Mouse (Mus musculus) E14TG2a.4 (cell line): ENCODE data around the gene Kif21b.

Experiments
- CTCF ChIP-seq: conservative IDR thresholded peaks from 2 replicates; pipeline ENCODE4 v1.5.1; 2014; ENCODE audit warnings: low read length
- NANOG ChIP-seq: IDR thresholded peaks from 2 replicates; pipeline ENCODE4 v1.6.1; 2014; ENCODE audit warnings: borderline replicate concordance, low read length, mixed read lengths
- POU5F1 ChIP-seq: IDR thresholded peaks from 2 replicates; pipeline ENCODE4 v1.6.1; 2014; ENCODE audit warnings: low read length, borderline replicate concordance

DNA sequence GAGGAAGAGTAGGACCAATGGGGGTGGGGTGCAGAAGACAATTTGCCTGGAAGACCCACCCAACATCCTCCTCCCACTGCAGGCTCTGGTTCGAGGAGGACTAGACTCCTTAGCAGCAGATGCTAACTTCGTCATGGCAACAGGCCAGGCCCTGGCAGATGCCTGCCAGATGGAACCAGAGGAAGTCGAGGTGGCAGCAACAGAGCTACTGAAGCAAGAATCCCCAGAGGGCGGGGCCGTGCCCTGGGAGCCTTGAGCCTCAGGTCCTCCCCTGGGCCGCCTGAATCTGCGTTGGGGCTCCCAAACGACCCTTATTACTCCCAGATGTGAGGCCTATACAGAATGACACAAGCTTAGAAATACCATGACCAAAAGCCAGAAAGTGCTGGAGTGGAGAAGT is 12.3 kb upstream of the Kif21b start:
- TF ChIP-seq CTCF = no peak
- no peak for TF ChIP-seq POU5F1
- no peak for TF ChIP-seq NANOG
